Mouse (Mus musculus) right cerebral cortex, adult 2 months (tissue): Measurements from ENCODE around the gene Gk2.

Experiments used
- DNase-seq, 2 experiments: peaks; one replicate each; pipeline ENCODE4 v3.0.0; 2021 to 2022; ENCODE audit warnings: low spot score in 2 of 2

Gene Gk2

DNA sequence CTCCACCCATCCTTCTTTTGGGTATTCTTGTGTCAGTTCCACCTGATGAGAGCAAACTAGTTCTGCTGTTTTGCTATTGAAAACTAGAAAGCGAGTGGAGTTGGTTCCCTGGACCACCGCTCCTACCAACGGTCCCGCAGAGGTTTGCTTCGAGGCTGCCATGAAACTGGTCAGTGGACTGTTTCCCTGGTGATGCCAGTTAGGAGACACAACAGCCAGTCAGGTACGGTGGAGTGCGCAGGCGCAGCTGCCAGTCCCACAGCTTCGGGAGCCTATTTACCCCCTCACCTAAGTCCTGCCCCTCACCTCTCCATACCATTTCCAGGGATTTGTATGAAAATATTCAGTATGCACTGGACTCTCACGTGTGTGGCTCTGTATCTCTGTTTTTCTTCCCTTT lies at the start of gene Gk2:
Gk2 (minus strand) TSS at position 206 of the 400 bp plus-strand sequence.
- no peak for DNase-seq

DNA sequence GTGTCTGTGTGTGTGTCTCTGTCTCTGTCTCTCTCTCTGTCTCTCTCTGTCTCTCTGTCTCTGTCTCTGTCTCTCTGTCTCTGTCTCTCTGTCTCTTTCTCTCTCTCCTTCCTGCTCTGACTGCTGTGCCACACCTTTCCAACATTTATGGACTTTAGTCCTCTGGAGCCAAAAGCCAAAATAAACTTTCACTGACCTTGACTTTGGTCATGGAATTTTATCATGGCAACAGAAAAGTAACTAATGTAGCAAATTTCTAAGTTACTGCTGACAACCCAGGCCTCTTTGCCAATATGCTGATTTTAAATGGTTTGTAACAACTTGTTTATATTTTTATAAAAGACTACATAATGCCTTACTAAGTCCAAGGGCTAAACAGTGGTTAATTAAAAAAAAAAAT lies 41.2 kb upstream of the Gk2 start:
- DNase-seq, result no peak

DNA sequence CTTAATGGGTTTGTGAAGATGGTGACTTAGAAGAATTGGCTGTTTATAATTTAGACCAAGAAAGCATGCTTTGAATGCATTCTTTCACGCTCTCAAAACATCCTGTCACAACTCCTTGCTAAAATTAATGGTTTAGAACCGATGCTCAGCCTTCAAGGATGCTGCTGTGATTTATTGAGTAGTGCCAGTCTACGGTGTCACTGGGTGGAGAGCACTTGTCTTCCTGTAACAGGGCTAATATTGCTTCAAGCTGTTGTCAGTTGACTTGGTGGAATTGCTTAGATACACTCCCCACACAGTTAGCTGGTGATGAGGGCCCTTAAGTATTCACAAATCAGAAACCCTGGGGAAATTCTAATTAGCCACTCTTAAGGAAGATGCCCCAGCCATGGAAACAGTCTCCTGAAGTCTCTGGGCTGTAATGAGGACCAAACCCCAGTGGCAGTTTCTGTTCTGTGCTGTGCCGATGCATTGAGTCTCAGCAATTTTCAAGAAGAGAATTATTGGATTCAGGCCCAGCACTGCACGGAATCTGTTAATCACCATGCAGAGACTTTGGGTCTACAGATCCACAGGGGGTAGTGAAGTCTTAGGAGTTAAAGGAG lies 38.8 kb upstream of the Gk2 start:
- DNase-seq, result no peak

DNA sequence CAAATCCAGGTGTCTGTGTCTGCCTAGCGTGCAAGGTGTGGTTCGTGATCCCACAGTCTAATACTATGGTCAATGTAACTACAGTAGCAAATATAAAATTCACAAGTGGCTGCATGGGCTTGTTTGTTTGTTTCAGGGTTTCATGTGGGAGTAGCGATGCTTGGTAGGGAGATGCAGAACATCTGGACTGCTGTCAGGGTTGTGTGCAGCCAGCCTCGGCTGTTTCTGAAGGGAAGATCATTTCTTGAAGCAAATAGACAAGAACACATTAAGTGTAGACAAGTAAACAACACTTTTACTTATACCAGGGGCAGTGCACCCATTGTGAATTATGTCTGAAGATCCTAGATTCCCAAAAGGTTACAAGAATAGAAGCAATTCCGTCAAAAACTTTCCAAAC lies 36.6 kb upstream of the Gk2 start:
- DNase-seq, result no peak

DNA sequence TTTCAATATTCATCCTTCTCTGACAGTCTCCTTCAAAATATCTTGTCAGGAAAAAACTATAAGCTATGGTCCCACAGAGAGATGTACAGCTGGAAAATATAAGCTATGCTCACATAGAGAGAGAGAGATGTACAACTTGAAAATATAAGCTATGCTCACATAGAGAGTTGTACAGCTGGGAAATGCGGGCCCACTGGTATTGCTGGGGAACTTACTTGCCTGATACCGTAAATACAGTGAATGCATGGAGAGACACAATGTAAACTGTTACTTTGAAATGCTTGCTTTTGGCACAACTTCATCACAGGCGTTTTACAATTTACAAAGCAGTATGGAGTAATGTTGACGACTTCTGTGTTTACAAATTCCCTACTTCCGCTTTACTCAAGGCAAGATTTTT lies 29.3 kb upstream of the Gk2 start:
- DNase-seq, result no peak

DNA sequence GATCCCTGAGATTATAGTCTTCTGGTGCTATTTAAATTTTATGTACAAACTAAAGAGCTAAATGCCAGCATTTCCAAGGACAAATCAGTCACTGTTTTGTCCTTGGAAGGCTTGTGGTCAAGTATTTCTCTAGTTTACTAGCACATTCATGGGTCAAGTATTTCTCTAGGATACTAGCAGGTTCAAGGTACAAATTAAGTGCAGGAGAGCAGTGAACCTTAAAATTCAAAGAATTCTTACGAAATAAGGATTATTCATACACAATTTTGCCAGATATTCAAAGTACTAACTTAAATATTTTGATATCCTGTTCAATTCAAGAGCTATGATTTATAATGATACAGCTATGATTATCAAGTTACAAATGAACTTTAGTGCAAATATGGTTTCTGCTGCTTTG lies 23.2 kb upstream of the Gk2 start:
- no peak for DNase-seq

DNA sequence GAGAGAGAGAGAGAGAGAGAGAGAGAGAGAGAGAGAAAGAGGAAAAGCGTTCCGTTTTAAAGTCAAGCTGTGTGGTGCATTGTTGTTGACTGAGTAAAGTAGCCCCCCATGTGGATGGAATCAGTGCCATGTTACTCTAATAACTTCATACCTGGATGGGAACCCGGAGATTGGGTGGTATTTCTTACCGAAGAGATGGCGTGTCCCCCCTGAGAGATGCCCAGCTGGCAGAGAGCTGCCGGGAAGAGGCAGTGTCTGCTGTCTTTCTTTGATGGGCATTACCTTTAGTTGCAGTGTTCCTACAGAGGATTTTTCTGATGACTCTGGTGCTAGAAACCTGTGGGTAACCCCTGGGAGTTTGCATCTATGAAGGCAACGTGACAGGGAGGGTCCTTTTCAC lies 10.4 kb upstream of the Gk2 start:
- DNase-seq, result no peak

DNA sequence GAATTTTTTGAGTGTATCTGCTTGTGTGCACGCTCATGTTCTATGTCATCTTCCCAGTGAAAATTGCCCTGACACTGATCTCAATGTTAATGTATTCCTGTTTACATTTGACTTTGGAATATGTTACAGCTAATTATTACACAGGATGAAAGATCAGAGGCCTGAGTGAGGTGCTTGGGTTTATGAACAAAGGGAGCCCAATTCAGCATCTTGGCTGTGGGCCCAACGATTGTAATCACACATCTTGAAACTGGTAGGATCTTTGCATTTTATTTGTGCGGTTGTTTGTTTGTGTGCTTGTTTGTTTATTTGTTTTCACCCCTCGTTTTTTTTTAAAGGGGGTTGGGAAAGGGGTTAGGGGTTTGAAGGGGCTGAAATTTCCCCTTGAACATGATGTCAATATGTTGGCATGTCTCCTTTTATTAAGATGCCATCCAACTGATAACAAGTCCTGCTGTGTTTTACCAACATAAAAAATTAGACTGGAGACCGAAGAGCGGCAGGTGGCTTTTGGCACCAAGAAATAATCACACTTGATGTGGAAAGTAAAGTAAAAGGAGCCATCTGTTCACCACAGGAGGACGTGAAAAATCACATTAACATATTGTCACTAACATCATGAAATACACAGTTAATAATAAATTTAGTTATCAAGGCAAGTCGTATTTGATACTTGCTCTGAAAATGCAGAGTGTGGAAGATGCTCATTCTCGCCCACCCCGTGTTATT lies 9.8 kb upstream of the Gk2 start:
- no peak for DNase-seq

DNA sequence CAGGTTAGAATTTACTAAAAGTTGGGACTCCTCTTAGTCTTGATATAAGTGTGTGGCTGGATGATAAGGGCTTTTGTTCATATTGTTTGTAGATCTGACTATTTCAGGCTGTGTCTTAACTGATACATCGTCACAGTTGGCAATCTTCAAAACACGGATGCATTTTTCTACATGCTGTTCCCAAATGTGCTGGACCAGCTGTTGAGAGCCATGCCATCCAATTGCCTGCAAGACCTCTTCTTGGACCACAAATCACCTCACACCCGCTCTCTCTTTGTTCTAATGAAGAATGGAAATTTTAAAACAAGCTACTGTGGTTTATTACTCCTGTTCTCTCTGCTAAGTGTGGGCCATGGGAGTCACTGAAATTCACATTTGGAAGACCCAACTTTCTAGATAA lies 9.1 kb upstream of the Gk2 start:
- no peak for DNase-seq

DNA sequence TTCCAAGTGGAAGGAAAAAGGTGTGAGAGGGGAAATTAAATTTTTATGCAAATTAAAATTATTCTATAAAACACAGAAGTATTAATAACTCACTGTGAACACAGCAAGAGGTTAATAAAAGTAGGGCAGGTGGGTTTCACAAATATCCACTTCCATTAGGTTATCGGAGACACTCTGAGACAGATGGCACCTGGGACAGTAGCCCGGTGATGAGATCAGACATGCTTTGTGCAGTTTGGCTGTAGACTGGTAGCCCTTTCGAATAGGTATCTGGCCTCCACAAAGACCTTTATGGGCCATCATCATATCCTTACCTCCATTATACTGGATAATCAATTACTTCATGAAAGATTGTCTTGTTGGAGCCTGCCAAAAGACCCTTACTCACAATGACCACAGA lies 6.0 kb upstream of the Gk2 start:
- DNase-seq, result no peak

DNA sequence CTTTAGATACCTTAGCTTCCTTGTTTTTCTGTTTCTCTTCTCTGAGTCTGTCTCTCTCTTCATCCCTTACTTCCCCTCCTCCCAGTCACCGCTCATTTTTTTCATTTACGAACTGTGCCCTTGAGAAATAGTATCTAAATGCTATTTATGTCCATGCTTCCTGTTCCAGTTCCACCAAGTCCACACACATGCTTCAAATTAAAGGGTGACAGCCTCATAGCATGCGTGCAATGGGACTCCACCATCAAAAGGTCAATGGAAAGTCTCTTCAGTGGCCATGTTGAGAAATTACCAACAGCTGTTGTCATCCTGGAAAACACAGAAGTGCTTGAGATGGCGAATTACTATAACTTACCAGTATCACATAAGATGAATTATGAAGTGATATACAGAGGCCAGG lies 5.4 kb downstream of the Gk2 start:
- DNase-seq, result no peak

DNA sequence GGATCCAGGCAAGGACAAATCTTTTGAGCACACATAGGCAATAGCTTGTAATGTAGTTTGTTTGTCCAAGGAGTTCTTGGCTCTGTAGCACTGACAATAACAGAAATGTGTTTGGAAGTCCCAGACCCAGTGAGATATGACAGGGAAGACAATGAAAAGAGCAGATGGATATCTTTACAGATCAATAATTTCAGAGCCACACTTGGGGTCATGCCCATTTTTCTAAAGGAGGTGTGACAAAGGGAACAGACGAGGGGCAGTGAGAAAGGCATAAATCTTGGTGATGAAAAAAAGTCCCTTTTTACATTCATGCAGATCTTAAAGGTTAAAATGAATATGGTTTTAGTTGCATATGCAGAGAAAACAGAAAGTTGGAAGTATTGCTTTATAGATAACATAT lies 12.6 kb downstream of the Gk2 start:
- DNase-seq, result no peak

DNA sequence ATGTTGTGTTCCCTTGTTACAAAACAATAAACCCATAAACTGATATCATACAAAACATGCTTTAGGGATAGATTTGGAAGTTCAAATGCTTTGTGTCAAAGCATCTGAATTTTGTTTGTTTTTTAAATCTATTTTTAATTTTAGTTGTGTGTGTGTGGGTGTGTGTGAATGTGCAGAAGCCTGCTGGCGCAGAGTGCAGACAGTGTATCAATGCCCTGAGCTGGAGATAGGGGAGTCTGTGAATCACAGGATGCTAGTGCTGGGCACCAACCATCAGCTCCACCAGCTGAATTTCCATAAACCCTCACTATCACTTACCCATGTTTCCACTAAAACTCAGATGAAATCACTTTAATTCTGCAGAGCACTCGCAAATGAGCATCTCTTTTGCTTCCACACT lies 24.3 kb downstream of the Gk2 start:
- no peak for DNase-seq

DNA sequence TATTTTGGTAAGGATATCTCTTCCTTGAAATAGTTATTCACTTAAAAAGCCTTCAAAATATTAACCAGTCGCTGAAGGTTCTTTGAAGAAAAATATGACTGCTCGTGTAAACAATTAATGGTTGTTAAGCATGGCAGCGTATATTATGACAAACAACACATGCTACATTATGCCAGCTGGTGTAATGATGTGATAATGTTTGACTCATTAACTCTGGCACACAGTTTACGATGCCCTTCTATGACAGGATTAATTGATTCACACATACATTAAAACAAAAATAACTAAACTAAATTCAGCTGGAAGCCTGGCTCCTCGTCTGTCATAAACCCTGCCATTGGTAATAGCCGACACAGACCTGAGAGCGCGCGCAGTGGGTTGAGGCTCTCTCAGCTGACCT lies 26.8 kb downstream of the Gk2 start:
- DNase-seq, result no peak

DNA sequence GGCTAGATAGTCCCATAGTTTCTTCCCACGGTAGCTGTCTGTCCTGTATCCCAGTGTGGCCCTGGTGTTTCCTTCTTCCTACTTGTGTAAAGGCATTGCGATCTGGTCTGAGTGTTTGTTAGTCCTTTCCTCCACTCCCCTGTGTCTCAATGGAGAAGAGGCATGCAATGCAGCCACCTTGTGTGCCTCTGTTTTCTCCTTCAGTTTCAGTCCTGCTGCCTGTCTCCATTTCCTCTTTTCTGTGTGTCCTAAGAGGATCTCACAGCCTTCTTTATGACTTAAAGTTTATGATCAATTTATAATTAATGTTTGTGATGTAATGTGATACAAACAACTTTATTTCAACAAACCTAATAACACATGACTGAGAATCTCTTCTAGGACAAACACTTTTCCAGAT lies 35.2 kb downstream of the Gk2 start:
- DNase-seq, result no peak

DNA sequence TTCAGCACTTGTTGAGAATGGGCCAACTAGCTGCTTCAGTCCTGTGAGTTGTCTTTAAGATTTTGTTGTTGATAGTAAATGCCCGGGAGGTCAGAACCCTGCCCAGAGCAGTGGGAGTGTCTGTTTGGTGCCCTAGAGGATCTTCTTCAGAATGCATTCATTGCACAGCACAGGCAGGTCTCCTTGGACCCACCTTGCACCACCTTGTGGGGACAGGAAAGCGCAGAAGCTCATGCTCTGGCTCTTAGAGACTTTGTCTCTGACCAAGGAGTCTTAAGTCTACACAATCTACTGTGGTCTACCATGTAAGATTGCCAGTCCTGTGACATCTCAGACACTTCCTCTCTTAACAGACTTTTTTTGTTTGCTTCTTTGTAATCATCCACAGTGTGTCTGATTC lies 39.6 kb downstream of the Gk2 start:
- DNase-seq, result no peak

DNA sequence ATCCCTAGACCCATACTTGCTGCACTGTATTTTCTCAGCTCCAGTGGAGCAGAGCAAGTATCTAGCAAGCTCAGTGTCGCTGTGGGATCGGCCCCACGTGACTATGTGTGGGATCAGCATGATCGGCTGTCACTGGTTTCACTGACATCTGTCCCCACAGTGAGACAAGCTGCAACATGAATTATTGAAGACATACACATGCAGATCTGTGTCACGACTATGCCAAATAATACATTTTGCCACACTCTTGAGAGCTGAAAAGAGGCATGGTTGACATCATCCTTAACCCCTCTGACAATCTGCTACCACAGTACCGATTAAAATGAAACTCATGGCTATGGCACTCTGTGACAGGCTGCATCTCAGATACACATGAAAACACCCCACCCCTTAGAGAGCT lies 41.0 kb downstream of the Gk2 start:
- no peak for DNase-seq

DNA sequence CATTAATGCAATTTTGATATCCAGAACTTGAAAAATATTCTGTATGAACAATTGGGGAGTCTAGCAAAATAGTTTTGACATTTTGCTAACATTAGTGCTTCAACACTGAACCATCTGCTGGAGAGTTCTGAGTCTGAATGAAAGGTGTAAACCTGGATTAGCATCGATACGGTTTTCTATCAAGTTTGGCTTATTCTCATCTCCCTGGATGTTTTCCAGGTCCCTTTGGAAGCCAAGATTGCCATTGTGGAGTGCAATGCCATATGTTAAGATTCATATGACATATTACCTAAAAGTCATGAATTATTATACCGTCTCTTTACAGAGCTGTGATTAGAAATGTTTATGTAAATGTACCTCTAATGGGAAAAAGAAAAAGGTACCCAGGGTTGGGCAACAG lies 43.1 kb downstream of the Gk2 start:
- DNase-seq, result no peak

DNA sequence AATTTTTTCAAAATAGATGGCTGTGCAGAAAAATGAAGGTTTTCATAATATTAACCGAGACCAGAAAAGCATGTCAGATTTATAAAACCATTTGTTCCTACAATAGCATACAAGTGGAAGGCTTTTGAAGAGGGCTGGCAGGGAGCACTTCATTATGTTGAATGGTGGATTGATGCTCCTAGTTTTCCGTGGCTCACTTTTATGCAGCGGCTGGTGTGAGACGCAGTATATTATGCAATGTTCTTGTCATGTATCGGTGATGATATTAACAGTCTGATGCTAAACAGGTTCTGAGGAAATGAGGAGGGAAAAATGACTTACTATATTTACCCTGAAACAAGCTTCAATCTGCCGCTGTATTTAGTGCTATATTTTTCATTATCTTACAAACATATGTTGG lies 46.6 kb downstream of the Gk2 start:
- DNase-seq, result no peak

DNA sequence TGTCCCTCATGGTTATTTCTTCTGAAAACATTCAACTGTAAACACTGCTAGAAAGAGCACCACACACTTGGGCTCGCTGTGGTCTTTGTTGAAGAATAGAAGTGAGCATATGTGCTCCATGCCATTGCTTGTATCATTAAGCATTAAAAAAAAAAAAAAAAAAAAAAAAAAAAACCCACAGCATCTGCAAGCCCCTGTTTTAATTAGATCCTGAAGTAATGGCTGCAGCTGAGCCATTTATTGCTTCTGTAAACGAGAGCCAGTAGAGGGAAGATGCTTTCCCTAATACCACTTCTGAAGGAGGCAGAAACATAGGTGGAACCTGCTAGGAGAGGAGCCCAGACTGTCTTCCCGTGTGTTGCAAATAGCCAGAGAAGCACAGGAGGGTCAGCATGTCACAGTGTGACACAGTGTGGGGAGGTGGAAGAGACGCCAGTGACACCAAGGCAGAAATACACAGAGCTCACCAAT lies 47.6 kb downstream of the Gk2 start:
- DNase-seq, result no peak
